Mouse (Mus musculus) bone marrow macrophage, adult 2 months (primary cell): ENCODE data around the gene Srp68.

Source experiments
- CTCF ChIP-seq: IDR thresholded peaks from 2 replicates; pipeline ENCODE4 v1.5.1; 2012; ENCODE audit warnings: low read depth, mild to moderate bottlenecking, low read length, moderate library complexity
- POLR2A ChIP-seq: IDR thresholded peaks from 2 replicates; pipeline ENCODE4 v1.6.1; 2012; ENCODE audit warnings: mild to moderate bottlenecking, low read depth, low read length, borderline replicate concordance

GRCm38 (mm10) chr11:116218737-116219400, 55.1 kb downstream of the Srp68 start:
- TF ChIP-seq POLR2A (no peak), CTCF (no peak)
